Mouse (Mus musculus) urinary bladder, postnatal 36 days (tissue): ENCODE results near the gene Myo1c.
"Not testable (repeated sequence)": the region's sequence is repeated elsewhere in the genome, so short reads cannot be mapped to it uniquely, and the experiment has no call there.

ENCODE experiments used
- DNase-seq, 2 experiments: peaks; one replicate each; pipeline ENCODE4 v3.0.0; 2022; ENCODE audit warnings: low spot score in 2 of 2, mixed read lengths in 1 of 2

The Myo1c gene

DNA sequence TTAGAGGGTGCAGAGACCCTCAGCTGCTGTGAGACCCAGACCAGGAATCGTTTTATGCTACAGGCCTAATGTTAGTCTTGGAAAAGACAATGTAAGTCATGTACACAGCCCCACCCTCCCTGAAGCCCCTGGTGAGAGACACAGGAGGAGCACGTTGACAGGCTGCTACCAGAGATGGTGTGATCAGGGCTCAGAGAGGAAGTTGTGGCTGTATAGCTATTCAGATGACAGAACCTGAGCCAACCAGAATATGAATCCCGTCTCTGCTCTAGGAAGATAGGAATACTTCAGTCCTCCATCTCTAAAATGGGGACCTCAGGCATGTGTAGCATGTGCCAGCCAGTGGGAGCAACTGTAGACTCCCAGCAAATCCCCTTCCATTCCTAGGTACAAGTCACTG, 18.3 kb downstream of the Myo1c start:
- no peak for DNase-seq

DNA sequence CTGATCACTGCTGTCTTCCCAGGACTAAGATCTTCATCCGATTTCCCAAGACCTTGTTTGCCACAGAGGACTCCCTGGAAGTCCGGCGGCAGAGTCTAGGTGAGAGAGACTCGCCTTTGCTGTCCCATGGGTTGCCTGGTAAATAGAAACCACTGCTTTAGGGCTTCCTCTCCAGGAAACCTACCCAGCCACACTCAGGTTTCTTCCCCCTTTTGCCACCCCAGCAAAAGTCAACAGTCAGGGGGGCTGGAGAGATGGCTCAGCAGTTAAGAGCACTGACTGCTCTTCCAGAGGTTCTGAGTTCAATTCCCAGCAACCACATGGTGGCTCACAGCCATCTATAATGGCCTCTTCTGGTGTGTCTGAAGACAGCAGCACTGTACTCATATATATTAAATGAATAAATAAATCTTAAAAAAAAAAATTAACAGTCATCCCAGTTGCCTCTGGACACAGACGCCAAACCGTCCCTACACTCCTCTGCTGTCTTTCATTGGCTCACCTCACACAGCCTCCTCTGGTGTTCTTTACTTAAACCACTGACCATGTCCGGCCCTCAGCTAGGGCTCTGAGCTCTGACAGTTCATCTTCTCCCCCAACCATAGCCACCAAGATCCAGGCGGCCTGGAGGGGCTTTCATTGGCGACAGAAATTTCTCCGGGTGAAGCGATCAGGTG, 19.0 kb downstream of the Myo1c start:
- no peak for DNase-seq

DNA sequence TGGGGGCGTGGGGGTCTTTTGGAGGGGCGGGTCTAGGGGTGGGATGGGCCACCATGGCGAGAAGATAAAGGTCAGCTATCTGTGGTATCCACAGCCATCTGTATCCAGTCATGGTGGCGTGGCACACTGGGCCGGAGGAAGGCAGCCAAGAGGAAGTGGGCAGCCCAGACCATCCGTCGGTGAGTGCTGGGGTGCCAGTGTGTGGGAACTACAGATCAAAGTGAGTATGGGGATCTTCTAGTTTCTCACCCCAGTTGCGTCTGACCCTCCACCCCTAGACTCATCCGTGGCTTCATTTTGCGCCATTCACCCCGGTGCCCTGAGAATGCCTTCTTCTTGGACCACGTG, 19.5 kb downstream of the Myo1c start:
- no peak for DNase-seq

DNA sequence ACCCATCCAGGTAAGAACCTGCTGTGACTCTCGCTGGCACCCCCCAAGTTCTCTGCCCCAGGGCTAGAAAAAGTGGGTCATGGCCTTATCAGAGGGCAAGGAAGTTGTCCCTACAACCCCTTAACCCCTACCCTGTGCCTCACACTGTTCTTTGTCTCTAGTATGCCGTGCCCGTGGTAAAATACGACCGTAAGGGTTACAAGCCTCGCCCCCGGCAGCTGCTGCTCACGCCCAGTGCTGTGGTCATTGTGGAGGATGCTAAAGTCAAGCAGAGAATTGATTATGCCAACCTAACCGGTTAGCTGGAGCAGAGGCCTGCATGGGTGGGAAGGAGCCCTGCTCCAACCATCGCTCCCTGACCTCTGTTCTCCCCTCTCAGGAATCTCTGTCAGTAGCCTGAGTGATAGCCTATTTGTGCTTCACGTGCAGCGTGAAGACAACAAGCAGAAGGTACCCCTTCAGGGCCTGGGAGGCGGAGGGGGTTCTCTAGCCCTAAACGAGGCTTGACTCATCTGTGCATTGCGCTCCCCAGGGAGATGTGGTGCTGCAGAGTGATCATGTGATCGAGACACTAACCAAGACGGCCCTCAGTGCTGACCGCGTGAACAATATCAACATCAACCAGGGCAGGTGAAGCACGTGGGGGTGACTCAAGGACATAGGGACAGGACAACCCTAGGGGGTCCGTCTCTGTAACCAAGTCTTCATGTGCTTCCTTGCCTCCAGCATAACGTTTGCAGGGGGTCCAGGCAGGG, 21.3 kb downstream of the Myo1c start:
- DNase-seq = no peak

DNA sequence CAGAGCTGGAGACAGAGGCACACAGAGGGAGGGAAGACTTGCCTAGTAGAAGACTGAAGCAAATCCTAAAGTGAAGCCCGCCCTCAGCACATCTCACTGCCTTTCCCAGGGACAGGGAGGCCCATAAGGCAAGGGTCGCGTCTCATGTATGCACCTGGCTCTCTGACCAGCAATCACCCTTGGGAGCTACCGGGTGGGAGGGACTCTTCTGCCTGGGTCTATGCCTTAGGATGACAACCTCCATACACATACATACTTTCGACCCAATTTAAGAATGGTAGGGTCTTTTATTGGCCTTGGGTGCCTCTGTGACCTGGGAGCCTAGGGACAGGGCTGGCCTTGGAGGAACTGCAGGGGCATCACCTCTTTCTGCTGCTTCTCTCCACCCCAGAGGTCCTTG, 23.1 kb downstream of the Myo1c start:
- no peak for DNase-seq

DNA sequence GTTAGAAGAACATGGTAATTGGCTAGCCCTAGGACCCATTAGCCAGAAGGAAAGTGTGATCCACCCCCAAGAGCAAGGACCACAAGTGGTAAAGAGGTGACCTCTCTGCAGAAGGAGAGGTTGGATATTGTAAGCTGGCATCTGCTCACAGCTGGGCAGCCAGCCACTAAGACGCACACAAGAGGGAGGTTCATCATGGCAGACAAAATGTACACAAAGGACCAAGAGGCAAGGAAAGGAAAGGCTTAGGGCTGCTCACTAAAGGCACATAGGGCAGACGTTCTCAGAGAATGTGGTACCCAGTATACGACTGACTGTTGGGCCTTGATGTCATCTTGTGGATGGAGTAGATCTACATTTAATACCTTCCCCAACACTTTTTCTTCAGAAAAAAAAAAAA, 24.6 kb downstream of the Myo1c start:
- no peak for DNase-seq

DNA sequence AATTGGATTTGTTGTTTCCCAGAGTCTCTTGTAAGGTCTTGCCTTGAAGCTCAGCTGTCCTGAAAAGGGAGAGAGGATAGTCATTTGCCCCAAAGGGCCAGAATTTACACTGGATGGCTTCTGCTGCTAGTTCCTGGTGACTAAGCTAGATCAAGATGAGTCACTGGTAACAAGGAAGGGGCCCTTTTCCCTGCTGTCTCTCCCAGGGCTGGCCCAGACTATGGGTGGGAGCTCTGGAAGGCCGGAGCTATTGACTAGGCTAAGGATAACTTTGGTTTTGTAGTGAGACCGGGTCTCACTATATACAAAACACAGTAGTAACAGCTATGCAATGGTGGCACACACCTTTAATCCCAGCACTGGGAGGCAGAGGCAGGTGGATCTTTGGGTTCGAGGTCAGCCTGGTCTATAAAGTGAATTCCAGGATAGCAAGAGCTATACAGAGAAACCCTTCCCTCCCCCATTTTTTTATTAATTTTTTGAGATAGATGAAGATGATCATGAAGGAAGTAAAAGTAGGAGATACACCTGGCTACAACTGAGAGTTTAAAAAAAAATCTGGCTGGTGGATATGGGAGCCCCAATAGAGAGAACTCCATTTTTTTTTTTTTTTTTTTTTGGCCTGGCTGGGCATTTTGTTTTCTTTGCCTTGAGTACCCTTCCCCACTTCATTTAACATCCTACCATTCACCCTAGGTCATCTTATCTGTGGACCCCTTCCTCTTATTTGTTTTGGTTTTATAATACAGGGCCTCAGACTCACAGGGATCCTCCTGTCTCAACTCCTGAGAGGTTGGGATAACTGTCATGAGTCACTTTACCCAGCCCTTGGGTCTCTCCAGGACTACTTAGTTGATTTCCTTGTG, 27.8 kb downstream of the Myo1c start:
- no peak for DNase-seq

DNA sequence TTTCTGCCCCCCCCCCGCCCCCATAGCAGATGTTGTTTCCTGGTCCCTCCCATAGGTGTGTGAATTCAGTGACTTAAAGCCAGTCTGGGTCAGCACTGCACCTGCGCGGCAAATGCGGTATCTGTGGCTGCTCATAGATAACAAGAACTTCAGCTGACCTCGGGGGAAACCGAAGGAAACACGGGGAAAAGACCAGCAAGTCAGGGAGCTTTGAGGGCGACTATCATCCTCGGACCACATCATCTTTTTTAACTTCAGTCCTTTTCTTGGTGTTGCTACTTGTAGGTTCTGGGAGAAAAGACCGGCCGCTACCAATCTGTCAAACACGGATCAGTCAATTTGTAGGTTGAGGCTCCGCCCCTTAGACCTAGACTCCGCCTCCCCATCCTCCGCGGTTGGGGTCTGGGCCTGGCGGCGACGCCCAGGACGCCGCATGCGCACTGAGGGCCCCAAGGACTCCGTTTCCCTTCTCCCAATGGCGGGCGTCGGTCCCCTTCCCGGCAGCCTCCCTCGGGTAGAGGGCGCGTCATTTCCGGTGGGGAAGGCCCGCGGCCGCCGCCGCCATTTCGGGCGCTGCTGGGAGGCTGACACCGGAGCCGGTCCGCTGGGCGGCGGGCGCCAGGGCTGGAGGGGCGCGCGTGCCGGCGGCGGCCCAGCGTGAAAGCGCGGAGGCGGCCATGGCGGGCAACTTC, 28.6 kb downstream of the Myo1c start, which contains the start of gene Crk:
Crk (plus strand) TSS at position 513 of the 692 bp plus-strand sequence.
- peak; percentile 97 to 98 for DNase-seq

DNA sequence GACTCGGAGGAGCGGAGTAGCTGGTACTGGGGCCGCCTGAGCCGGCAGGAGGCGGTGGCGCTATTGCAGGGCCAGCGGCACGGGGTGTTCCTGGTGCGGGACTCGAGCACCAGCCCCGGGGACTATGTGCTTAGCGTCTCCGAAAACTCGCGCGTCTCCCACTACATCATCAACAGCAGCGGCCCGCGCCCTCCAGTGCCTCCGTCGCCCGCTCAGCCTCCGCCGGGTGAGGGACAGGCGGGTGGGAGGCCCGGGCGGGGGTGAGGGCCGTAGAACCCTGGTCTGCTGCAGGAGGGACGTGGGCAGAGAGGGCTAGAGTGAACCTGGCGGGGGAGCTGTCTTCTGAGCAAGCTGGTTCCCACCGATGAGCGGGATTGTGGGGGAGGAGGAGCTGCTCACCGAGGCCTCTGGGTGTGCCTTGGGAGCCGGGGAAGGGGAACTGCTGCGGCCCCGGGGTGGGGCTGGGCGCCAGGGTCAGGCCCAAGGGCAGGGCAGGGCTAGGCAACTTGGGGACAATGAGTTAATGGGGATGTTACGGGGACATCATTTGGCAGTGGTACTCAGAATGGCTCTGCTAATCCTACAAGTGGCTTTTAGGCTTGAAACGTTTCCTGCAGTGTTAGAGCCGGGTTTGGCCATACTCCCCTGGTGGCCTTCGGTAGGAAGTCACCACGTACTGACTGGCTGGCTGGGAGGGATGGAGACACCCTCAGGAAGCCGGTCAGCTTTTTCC, 29.3 kb downstream of the Myo1c start:
- peak; percentile 60 to 61 for DNase-seq

DNA sequence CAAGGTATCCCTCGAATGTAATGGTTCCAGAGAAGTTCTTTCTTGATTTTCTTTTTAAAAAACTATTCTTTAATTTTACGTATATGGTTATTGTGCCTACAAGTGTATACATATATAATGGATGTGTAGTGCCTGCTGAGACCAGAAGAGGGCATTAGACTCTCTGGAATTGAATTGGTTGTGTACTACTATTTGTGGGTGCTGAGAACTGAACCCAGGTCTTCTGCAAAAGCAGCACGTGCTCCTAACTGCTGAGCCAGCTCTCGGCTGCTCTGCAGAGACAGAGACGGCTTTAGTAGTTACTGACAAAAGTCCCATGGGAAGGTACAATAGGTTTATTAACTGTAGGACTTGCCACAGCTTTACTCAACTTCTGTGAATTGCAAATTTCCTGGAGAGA, 34.2 kb downstream of the Myo1c start:
- DNase-seq = no peak

DNA sequence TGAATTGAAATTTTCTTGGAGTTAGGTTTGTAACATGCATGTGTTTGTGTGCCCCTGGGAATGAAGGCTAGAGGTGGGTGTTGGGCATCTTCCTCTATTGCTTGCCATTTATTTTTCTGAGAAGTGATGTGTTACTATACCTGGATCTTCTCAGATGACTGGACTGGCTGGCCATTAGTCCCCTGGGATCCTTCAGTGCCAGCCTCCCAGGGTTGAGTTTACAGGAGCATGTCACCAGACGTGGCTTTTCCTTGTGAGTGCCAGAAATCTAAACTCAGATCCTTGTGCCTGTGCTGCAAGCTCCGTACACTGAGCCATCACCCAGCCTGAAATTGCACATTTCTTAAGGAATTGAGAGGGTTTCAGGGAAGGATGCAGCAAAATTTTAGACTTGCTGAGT, 34.7 kb downstream of the Myo1c start:
- DNase-seq = no peak

DNA sequence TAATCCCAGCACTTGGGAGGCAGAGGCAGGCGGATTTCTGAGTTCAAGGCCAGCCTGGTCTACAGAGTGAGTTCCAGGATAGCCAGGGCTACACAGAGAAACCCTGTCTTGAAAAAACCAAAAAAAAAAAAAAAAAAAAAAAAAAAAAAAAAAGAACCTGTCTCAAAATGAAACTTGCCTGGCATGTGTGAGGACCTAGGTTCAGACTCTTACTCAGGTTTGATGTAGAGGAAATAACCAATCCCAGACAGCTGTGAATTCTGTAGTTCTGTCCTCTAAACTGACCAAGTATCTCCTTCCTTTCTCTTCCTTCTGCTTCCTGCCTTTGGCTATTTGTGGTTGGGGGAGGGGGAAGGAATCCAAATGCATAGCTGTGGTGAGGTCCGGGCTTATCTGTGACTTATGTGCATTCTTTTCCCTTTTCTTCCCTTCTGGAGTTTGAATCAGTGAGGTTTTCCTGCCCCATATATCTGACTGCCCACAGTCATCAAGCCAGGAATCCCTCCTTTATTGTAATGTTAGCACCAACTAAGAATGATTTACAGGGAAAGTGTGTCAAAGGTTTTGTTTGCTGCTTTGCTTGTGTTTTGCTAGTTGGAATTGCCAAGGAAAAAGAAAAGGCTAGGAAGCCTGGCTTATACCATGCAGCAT, 37.2 kb downstream of the Myo1c start:
- DNase-seq = no peak

DNA sequence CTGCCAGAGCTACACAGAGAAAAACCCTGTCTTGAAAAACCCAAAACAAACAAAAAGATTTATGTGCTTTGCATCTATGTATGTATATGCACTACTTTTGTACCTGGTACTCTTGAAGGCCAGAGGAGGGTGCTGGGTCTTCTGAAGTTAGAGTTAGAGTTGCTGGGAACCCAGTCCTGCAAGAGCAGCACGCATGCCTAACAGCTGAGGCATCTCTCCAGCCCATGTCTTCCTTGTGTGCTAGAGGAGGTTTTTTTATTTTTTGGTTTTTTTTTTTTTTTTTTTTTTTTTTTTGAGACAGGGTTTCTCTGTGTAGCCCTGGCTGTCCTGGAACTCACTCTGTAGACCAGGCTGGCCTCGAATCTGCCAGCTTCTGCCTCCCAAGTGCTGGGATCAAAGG, 37.8 kb downstream of the Myo1c start:
- no peak for DNase-seq

DNA sequence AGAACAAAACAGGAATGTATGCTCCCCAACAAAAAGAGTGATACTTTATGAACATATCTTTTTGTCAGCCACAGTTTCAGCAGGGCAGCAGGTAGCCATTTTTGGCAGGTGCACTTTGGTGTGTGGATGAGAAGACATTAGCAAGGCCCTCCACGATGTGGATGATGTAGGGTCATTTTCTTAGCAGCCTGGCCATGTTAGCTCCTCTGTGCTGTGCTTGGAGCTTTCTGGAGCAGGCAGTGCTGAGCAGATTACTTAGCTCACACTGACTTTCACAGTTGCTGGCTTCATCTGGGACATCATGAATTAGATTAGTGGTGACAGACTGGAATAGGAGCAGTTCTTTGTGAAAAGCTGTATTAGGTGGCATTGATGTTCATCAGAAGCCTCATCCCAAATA, 39.7 kb downstream of the Myo1c start:
- no peak for DNase-seq

DNA sequence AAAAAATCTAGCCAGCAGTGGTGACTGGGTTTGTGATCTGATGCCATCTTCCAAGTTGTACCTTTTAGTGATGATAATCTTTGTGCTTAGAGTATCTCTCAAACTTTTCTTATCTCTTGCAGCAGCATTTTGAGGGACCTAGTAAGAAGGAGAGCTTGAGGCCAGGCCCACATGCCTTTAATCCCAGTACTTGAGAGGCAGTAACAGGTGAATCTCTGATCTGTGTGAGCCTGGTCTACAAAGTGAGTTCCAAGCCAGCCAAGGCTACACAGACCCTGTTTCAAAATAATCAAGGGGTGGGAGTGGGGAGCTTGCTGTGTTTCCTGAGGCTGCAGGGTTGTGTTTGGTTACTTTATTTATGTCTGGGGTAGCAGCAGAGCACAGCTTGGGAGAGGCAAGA, 40.7 kb downstream of the Myo1c start:
- DNase-seq = no peak

DNA sequence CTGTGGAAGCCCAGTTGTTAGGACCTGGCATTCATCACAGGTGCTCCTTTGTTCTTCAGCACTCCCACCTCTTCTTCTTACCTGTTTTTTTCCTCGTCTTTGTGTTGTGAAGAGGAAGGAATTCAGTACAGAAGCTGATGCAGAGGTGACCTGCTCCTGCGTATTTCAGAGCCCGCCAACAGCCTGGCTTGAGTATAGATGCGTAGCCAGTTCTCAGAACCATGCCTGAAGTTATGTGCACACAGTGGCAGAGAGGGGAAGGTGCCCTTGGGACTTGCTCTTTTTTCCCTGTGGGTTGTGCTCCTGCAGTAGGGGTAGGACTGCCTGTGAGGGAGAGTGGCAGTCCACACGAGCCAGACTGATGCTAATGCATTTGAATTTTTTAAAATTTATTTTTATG, 43.3 kb downstream of the Myo1c start:
- no peak for DNase-seq

DNA sequence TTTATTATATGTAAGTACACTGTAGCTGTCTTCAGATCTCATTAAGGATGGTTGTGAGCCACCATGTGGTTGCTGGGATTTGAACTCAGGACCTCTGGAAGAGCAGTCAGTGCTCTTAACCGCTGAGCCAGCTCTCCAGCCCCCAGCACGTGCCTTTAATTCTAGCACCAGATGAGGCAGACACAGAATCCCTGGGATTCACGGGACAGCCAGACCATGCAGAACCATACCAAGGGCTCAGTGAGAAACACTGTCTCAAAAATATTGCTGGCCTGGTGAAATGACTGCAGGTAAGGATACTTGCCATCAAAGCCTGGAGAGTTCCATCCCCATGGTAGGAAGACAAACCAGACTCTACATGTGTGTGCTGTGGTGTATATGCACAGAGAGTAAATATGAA, 47.2 kb downstream of the Myo1c start:
- DNase-seq = not testable (repeated sequence)

DNA sequence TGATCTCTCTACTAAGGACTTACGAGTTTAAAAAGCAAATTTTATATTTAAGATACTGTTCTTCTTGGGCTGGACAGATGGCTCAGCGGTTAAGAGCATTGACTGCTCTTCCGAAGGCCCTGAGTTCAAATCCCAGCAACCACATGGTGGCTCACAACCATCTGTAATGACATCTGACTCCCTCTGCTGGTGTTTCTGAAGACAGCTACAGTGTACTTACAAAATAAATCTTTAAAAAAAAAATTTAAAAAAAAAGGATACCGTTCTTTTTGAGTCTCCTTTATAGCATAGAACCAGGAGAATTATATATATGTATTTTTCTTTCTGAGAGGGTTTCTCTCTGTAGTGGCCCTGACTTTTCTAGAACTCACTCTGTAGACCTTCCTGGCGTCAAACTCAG, 50.3 kb downstream of the Myo1c start:
- no peak for DNase-seq

DNA sequence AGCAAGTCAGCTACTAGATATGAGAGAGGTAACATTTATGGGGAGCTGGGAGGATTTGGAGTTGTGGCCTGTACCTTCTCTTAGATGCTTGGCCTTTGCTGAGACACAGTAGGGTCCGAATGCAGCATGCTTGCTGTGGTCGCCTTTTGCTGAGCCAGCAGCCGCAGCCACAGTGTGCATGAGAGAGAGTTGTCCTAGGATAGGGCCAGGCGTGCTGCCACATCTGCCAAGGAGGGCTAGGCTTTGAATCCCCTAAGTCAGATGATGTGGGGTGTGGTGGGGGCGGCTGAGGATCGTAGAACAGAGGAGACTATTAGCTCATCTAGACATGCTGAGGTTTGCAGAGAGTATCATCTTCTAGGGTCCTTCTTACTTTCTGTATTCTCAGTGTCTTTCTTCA, 52.5 kb downstream of the Myo1c start:
- no peak for DNase-seq

DNA sequence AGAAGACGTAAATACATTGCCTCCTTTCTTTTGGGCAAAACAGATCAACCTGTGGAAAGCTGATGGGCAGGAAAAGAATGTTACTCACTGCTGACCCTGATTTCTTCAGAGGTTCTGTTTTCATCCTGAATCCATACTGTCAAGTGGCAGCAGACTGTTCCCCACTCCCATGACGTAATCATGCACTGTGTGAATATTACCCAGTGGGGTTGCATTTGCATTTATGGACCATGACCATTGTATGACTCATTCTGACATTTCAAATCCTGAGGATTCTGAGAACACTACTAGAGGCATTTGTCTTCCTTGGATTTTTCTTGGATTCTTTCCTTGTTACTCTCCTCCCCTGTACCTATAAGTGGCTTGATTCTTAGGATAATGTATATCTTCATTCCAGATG, 53.4 kb downstream of the Myo1c start:
- no peak for DNase-seq

DNA sequence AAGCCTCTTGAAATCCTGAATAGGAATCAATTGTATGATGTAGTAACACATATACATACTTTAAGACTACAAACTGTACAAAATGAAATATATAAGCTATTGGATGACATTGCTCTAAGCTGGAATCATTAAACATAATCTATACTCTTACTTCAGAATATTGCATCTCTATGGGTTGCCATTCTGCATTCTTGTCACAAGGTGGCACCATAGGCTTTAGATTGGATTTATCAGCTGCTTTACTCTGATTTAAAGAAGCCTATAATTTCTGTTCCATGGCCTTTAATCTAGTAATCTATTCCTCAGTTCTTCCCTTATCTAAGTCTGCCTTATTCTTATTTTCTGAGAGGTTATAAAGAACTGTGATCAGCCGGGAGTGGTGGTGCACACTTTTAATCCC, 63.6 kb downstream of the Myo1c start:
- DNase-seq = no peak
